Mouse (Mus musculus): ENCODE measurements around the gene Tbl1x. TPM values are rescaled to one million over a fixed set of nuclear protein-coding genes. Genes with fewer than 3 reads are reported as not detected.

The Tbl1x gene
- polyA plus RNA-seq, 1 experiment from 2014 or later = 15.3 TPM

- no peaks in the 10 kb centered on the region for H3K9me3 ChIP-seq (replicated peaks; ENCODE audit: control insufficient read depth, low read length)
- no peaks in the 10 kb centered on the region for H3K27me3 ChIP-seq (ENCODE audit: control insufficient read depth, insufficient read depth, low read depth, low read length)
- no peaks in the 10 kb centered on the region for H3K4me1 ChIP-seq (ENCODE audit: control insufficient read depth, low read depth, low read length)
- H3K27ac ChIP-seq (ENCODE audit: low read length) = no peak overlapping the region
- no peak for ATAC-seq (ENCODE audit: low read depth)
- no peak overlapping the region for H3K9ac ChIP-seq (ENCODE audit: low read depth, low read length)
- H3K4me3 ChIP-seq (ENCODE audit: low read depth, low read length) = no peak overlapping the region
- 43% methylated on average over 2 of the region's 2 CpGs for WGBS (ENCODE audit: insufficient replicate concordance)
- no peaks in the 10 kb centered on the region for H3K36me3 ChIP-seq (ENCODE audit: control insufficient read depth, insufficient read depth)
- H3K4me2 ChIP-seq (ENCODE audit: low read depth, low read length) = no peak overlapping the region
Observed at GRCm38 (mm10) chrX:77608947-77609703, 98.3 kb downstream of the Tbl1x start.

GRCm38 (mm10) chrX:77611938-77612337, 101.1 kb downstream of the Tbl1x start:
- no peak for ATAC-seq (ENCODE audit: low read depth)
- Histone ChIP-seq H3K4me3 (ENCODE audit: low read depth, low read length) (no peak overlapping the region), H3K4me2 (ENCODE audit: low read depth, low read length) (no peak overlapping the region), H3K4me1 (ENCODE audit: control insufficient read depth, low read depth, low read length) (no peaks in the 10 kb centered on the region), H3K9me3 (replicated peaks; ENCODE audit: control insufficient read depth, low read length) (no peaks in the 10 kb centered on the region), H3K27ac (ENCODE audit: low read length) (no peak overlapping the region), H3K9ac (ENCODE audit: low read depth, low read length) (no peak overlapping the region), H3K27me3 (ENCODE audit: control insufficient read depth, insufficient read depth, low read depth, low read length) (no peaks in the 10 kb centered on the region), H3K36me3 (ENCODE audit: control insufficient read depth, insufficient read depth) (no peaks in the 10 kb centered on the region)
- WGBS (ENCODE audit: insufficient replicate concordance) = 49% methylated on average over 3 of the region's 3 CpGs

GRCm38 (mm10) chrX:77613041-77613440, 102.2 kb downstream of the Tbl1x start:
- H3K9ac ChIP-seq (ENCODE audit: low read depth, low read length) = no peak overlapping the region
- no peaks in the 10 kb centered on the region for H3K36me3 ChIP-seq (ENCODE audit: control insufficient read depth, insufficient read depth)
- no peaks in the 10 kb centered on the region for H3K4me1 ChIP-seq (ENCODE audit: control insufficient read depth, low read depth, low read length)
- no peak overlapping the region for H3K27ac ChIP-seq (ENCODE audit: low read length)
- no peaks in the 10 kb centered on the region for H3K27me3 ChIP-seq (ENCODE audit: control insufficient read depth, insufficient read depth, low read depth, low read length)
- no peaks in the 10 kb centered on the region for H3K9me3 ChIP-seq (replicated peaks; ENCODE audit: control insufficient read depth, low read length)
- 73% methylated on average over 1 of the region's 1 CpGs for WGBS (ENCODE audit: insufficient replicate concordance)
- H3K4me2 ChIP-seq (ENCODE audit: low read depth, low read length) = no peak overlapping the region
- ATAC-seq (ENCODE audit: low read depth) = no peak
- no peak overlapping the region for H3K4me3 ChIP-seq (ENCODE audit: low read depth, low read length)

- Histone ChIP-seq H3K9me3 (replicated peaks; ENCODE audit: control insufficient read depth, low read length) (no peaks in the 10 kb centered on the region), H3K4me1 (ENCODE audit: control insufficient read depth, low read depth, low read length) (no peaks in the 10 kb centered on the region), H3K4me3 (ENCODE audit: low read depth, low read length) (no peak overlapping the region), H3K4me2 (ENCODE audit: low read depth, low read length) (no peak overlapping the region), H3K9ac (ENCODE audit: low read depth, low read length) (no peak overlapping the region), H3K36me3 (ENCODE audit: control insufficient read depth, insufficient read depth) (no peaks in the 10 kb centered on the region), H3K27ac (ENCODE audit: low read length) (no peak overlapping the region), H3K27me3 (ENCODE audit: control insufficient read depth, insufficient read depth, low read depth, low read length) (no peaks in the 10 kb centered on the region)
- ATAC-seq (ENCODE audit: low read depth) = no peak
- WGBS (ENCODE audit: insufficient replicate concordance) = 73% methylated on average over 4 of the region's 4 CpGs
Observed at GRCm38 (mm10) chrX:77615735-77616293, 105.0 kb downstream of the Tbl1x start.

- ATAC-seq (ENCODE audit: low read depth) = no peak
- Histone ChIP-seq H3K4me2 (ENCODE audit: low read depth, low read length) (no peak overlapping the region), H3K36me3 (ENCODE audit: control insufficient read depth, insufficient read depth) (no peaks in the 10 kb centered on the region), H3K9me3 (replicated peaks; ENCODE audit: control insufficient read depth, low read length) (no peaks in the 10 kb centered on the region), H3K27me3 (ENCODE audit: control insufficient read depth, insufficient read depth, low read depth, low read length) (no peaks in the 10 kb centered on the region), H3K4me3 (ENCODE audit: low read depth, low read length) (no peak overlapping the region), H3K4me1 (ENCODE audit: control insufficient read depth, low read depth, low read length) (no peaks in the 10 kb centered on the region), H3K9ac (ENCODE audit: low read depth, low read length) (no peak overlapping the region), H3K27ac (ENCODE audit: low read length) (no peak overlapping the region)
- 65% methylated on average over 6 of the region's 6 CpGs for WGBS (ENCODE audit: insufficient replicate concordance)
Observed at GRCm38 (mm10) chrX:77617368-77618144, 106.7 kb downstream of the Tbl1x start.

- no peak for ATAC-seq (ENCODE audit: low read depth)
Observed at GRCm38 (mm10) chrX:77630439-77630838, 119.6 kb downstream of the Tbl1x start.

GRCm38 (mm10) chrX:77636499-77636898, 125.7 kb downstream of the Tbl1x start:
- Histone ChIP-seq H3K27me3 (ENCODE audit: control insufficient read depth, insufficient read depth, low read depth, low read length) (no peaks in the 10 kb centered on the region), H3K4me2 (ENCODE audit: low read depth, low read length) (no peak overlapping the region), H3K4me1 (ENCODE audit: control insufficient read depth, low read depth, low read length) (no peaks in the 10 kb centered on the region), H3K36me3 (ENCODE audit: control insufficient read depth, insufficient read depth) (no peaks in the 10 kb centered on the region), H3K9me3 (replicated peaks; ENCODE audit: control insufficient read depth, low read length) (no peaks in the 10 kb centered on the region), H3K4me3 (ENCODE audit: low read depth, low read length) (no peak overlapping the region), H3K9ac (ENCODE audit: low read depth, low read length) (no peak overlapping the region), H3K27ac (ENCODE audit: low read length) (no peak overlapping the region)
- WGBS (ENCODE audit: insufficient replicate concordance) = 70% methylated on average over 3 of the region's 3 CpGs
- no peak for ATAC-seq (ENCODE audit: low read depth)

More at GRCm38 (mm10) chrX:77630439-77630838, 119.6 kb downstream of the Tbl1x start:
- no peak overlapping the region for H3K27ac ChIP-seq (ENCODE audit: low read length)
- H3K4me2 ChIP-seq (ENCODE audit: low read depth, low read length) = no peak overlapping the region
- WGBS (ENCODE audit: insufficient replicate concordance) = 69% methylated on average over 2 of the region's 2 CpGs
- H3K27me3 ChIP-seq (ENCODE audit: control insufficient read depth, insufficient read depth, low read depth, low read length) = no peaks in the 10 kb centered on the region
- H3K9me3 ChIP-seq (replicated peaks; ENCODE audit: control insufficient read depth, low read length) = no peaks in the 10 kb centered on the region
- no peaks in the 10 kb centered on the region for H3K4me1 ChIP-seq (ENCODE audit: control insufficient read depth, low read depth, low read length)
- H3K36me3 ChIP-seq (ENCODE audit: control insufficient read depth, insufficient read depth) = no peaks in the 10 kb centered on the region
- no peak overlapping the region for H3K4me3 ChIP-seq (ENCODE audit: low read depth, low read length)
- H3K9ac ChIP-seq (ENCODE audit: low read depth, low read length) = no peak overlapping the region

GRCm38 (mm10) chrX:77638076-77638475, 127.3 kb downstream of the Tbl1x start:
- H3K9me3 ChIP-seq (replicated peaks; ENCODE audit: control insufficient read depth, low read length) = no peaks in the 10 kb centered on the region
- WGBS (ENCODE audit: insufficient replicate concordance) = 5% methylated on average over 3 of the region's 3 CpGs
- H3K27me3 ChIP-seq (ENCODE audit: control insufficient read depth, insufficient read depth, low read depth, low read length) = no peaks in the 10 kb centered on the region

GRCm38 (mm10) chrX:77640301-77640700, 129.5 kb downstream of the Tbl1x start:
- H3K9ac ChIP-seq (ENCODE audit: low read depth, low read length) = no peak overlapping the region
- H3K36me3 ChIP-seq (ENCODE audit: control insufficient read depth, insufficient read depth) = no peaks in the 10 kb centered on the region
- H3K9me3 ChIP-seq (replicated peaks; ENCODE audit: control insufficient read depth, low read length) = no peaks in the 10 kb centered on the region
- no peak for ATAC-seq (ENCODE audit: low read depth)
- no peaks in the 10 kb centered on the region for H3K4me1 ChIP-seq (ENCODE audit: control insufficient read depth, low read depth, low read length)
- no peak overlapping the region for H3K4me3 ChIP-seq (ENCODE audit: low read depth, low read length)
- no peaks in the 10 kb centered on the region for H3K27me3 ChIP-seq (ENCODE audit: control insufficient read depth, insufficient read depth, low read depth, low read length)
- H3K27ac ChIP-seq (ENCODE audit: low read length) = no peak overlapping the region
- 42% methylated on average over 4 of the region's 4 CpGs for WGBS (ENCODE audit: insufficient replicate concordance)
- H3K4me2 ChIP-seq (ENCODE audit: low read depth, low read length) = no peak overlapping the region

More at GRCm38 (mm10) chrX:77638076-77638475, 127.3 kb downstream of the Tbl1x start:
- Histone ChIP-seq H3K9ac (ENCODE audit: low read depth, low read length) (no peak overlapping the region), H3K27ac (ENCODE audit: low read length) (no peak overlapping the region), H3K4me3 (ENCODE audit: low read depth, low read length) (no peak overlapping the region), H3K4me2 (ENCODE audit: low read depth, low read length) (no peak overlapping the region), H3K4me1 (ENCODE audit: control insufficient read depth, low read depth, low read length) (no peaks in the 10 kb centered on the region), H3K36me3 (ENCODE audit: control insufficient read depth, insufficient read depth) (no peaks in the 10 kb centered on the region)
- ATAC-seq (ENCODE audit: low read depth) = no peak
